Mouse (Mus musculus) T-helper 2 cell (primary cell): ENCODE measurements around the gene Dab2.

ENCODE experiments used
- in situ Hi-C: fragments of 300-600 bp; cut with MboI, MseI; formaldehyde crosslinking; loops from one replicate; pipeline ENCODE4 v1.15.1; 2025; ENCODE audit warnings: high pct_unique_total_duplicates

The Dab2 gene

GRCm38 (mm10) chr15:6390657-6391056 is 91.1 kb downstream of the Dab2 start:
- in situ Hi-C loops: no loop called here

DNA sequence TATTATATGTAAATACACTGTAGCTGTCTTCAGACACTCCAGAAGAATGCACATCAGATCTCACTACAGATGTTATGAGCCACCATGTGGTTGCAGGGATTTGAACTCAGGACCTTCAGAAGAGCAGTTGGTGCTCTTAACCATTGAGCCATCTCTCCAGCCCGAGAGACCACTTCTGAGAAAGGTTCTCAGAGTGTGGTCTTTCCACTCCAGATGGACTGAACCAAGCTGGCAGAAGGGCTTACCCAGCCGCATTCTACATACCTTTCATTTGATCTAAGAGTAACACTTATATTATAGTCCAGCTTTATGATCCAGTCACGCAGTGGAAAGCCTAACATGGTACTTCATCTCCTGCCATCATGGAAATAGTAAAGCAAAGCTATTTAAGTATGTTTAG is 92.3 kb downstream of the Dab2 start:
- in situ Hi-C loops: no loop called here

DNA sequence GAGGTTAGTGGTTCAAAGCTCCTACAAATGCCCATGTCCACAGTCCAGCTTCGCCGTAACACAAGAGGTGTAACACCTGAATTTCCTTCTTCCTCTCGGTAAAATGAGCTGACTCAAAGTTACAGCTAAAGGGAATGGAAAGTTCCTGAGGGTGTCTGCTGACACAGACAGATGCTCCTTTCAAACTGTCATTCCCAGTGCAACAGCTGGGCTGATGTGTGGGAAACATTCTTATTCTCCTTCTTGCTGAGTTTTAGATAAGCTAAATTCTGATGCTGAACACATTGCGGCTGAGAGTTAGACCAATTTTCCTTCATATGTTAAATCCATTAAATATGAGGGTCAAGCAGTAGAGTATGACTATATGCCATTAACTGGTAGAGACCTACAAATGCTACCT is 94.0 kb downstream of the Dab2 start:
- in situ Hi-C loops: no loop called here

- in situ Hi-C loops: no loop called here
Observed at GRCm38 (mm10) chr15:6398211-6398610, 98.6 kb downstream of the Dab2 start.

DNA sequence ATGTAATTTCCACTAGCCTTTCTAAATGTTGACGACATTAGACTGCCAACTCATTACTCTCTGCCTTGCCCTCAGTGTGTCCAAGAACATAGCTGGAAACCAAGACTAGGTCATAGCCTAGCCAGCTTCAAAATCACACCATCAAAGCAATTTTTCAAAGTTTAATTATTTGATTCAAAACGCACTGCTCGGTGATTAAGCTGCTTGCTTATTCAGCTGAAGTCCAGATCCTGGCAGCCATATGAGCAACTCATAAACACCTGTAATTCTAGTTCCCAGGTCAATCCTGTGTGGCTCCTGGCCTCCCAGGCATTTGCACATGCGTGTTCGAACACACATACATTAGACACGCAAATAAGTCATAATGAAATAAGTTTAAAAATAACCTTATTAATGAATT is 99.3 kb downstream of the Dab2 start:
- in situ Hi-C loops: no loop called here

DNA sequence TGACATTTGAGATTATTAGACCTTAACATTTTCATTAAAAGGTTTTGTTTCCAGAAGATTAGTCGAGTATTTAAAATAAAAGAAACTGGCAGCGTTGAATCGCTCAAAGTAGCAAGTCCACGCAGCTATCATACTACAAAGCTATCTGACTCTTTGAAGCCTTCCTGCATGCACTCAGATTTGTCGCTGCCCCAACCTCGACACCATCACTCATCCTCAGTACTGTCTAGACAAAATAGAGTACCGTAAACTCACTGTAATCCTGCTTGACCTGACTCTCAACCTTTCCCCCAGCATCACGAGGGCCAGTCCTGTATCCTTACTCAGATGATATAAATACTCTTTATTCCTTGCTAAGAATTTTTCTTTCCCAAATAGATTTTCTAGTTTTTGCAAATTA is 100.5 kb downstream of the Dab2 start:
- in situ Hi-C loops: no loop called here

GRCm38 (mm10) chr15:6402433-6402832 is 102.8 kb downstream of the Dab2 start:
- in situ Hi-C loops: no loop called here

DNA sequence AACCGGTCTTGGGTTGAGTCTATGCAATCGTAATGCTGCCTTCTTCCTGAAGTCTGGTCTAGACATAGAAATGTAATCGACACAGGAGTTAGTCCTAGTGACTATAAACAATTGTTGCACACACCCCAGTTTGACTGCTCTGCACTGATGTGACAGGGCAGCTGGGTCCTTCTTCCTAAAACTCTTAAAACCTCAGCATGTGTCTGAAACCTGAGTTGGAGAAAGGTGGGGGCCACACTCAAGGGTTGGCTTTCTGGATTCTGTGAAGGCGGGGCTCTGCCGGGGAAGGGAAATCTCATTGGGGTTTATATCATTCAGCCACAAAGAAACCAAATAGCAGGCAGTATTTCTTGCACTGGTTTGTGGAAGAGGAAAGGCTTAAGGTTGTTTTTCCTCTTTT is 104.6 kb downstream of the Dab2 start:
- in situ Hi-C loops: no loop called here

GRCm38 (mm10) chr15:6406771-6407170 is 107.2 kb downstream of the Dab2 start:
- in situ Hi-C loops: no loop called here

GRCm38 (mm10) chr15:6409031-6409430 is 109.4 kb downstream of the Dab2 start:
- in situ Hi-C loops: no loop called here

GRCm38 (mm10) chr15:6410161-6410560 is 110.6 kb downstream of the Dab2 start:
- in situ Hi-C loops: no loop called here

DNA sequence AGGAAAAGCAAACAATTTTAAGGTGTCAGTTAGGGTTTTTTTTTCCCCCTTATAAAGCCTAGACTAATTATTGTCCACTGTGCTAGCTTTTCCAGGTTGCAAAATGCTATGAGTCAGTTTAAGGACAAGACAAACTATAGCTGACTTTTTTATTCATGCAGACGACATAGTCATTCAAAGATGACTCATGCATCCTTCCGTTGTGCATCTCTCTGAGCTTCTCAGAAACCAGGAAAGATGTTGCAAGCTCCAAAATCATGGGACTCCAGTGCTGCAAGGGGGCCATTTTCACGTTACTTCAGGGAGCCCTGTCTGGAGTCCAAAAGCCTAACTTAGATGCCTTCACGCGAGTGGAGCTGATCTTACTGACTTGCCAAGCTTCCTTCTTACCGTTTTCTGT is 111.7 kb downstream of the Dab2 start:
- in situ Hi-C loops: no loop called here

- in situ Hi-C loops: no loop called here
Observed at GRCm38 (mm10) chr15:6415317-6415716, 115.7 kb downstream of the Dab2 start.

DNA sequence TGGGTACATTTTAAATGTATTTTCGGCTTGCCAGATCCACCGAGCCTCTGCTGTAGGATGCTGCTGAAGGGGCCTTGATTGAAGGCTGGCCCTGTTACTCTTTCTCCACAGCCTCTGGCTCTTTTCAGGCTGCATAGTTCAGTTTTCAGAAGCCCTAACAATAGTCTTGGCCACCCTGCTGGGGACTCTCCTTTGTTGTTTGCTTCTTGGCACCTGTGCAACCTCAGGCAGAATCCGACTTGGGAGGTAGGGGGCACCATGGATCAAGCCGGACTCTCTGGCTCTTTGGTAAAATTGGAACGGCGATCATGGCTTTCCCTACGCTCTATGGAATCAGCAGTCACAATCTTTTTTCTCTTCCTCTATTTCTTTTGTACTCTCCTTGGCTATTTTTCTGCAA is 132.2 kb downstream of the Dab2 start:
- in situ Hi-C loops: loop anchor here (25.0 kb wide), 1 partner anchor 194 kb away; no protein-coding TSS in a partner anchor

DNA sequence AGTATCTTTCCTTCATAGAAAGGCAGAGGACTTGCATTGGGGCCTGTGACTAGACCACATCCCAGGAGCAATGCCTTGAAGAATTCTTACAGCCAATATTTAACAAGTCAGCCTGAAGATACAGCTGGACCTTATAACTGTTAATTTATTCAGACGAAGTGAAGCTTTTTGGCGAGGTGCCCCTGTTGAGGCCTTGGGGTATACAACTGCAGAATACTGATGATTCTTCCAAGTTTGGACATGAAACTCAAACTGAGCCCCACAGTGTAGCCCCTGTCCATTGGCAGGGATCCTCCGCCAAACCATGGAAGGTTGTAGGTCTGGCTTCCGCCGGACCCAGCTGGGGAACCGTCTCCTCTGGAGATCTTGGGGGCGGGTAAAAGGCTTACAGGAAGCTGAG is 132.8 kb downstream of the Dab2 start:
- in situ Hi-C loops: loop anchor here (25.0 kb wide), 1 partner anchor 195 kb away; no protein-coding TSS in a partner anchor

DNA sequence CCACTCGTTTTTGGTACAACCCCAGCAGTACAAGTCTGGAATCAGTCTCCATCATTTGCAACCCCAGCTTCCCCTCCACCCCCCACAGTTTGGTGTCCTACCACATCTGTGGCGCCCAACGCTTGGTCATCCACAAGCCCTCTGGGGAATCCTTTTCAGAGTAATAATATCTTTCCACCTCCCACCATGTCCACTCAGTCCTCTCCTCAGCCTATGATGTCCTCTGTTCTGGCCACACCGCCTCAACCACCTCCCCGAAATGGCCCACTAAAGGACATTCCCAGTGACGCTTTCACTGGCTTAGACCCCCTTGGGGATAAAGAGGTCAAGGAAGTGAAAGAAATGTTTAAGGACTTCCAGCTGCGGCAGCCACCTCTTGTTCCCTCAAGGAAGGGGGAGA is 135.7 kb downstream of the Dab2 start:
- in situ Hi-C loops: loop anchor here (25.0 kb wide), 1 partner anchor 198 kb away; no protein-coding TSS in a partner anchor

- in situ Hi-C loops: loop anchor here (25.0 kb wide), 1 partner anchor 198 kb away; no protein-coding TSS in a partner anchor
Observed at GRCm38 (mm10) chr15:6435773-6436172, 136.2 kb downstream of the Dab2 start.

GRCm38 (mm10) chr15:6438685-6439084 is 139.1 kb downstream of the Dab2 start:
- in situ Hi-C loops: loop anchor here (25.0 kb wide), 1 partner anchor 201 kb away; no protein-coding TSS in a partner anchor

DNA sequence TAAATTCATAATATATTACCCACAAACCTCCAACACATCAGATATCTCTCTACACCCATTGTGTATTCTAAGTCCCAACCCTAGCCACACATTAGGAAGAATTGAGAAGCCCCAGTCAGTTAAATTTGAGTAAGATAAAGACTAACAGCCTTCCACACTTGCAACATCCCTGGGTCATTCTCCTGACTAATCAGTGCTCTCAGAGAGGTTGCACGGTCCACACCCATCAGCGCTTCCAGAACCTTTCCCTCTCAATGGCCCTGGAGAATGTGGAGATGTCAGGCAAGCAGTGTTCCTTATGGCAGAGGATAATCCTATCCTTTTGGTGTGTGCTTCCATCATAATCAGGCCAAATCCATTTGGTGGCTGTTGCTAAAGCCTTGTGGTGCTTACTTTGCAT is 144.9 kb downstream of the Dab2 start:
- in situ Hi-C loops: loop anchor here (25.0 kb wide), 1 partner anchor 207 kb away; no protein-coding TSS in a partner anchor

- in situ Hi-C loops: loop anchor here (25.0 kb wide), 1 partner anchor 208 kb away; no protein-coding TSS in a partner anchor
Observed at GRCm38 (mm10) chr15:6445135-6445534, 145.5 kb downstream of the Dab2 start, which contains the start of gene C9. Gene C9 (plus strand): TSS chr15:6445327.

DNA sequence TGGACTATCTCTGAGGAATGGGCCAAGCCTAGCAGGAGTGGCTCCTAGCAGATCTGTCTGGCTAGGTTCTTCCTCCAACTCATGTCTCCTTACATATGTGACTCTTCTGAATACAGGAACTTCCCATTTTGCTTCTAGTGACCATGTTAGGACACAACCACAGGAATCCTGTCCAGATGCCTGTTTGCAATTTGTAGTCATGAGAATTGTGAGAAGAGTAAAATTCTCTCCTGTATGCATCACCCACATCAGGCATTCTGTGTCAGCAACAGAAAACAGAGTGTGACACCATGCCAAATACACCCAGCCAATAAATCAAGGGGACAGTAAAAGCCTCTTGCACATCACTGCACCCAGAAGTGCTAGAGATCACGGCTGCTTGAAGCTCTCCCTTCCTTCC is 146.6 kb downstream of the Dab2 start:
- in situ Hi-C loops: loop anchor here (25.0 kb wide), 1 partner anchor 209 kb away; no protein-coding TSS in a partner anchor

DNA sequence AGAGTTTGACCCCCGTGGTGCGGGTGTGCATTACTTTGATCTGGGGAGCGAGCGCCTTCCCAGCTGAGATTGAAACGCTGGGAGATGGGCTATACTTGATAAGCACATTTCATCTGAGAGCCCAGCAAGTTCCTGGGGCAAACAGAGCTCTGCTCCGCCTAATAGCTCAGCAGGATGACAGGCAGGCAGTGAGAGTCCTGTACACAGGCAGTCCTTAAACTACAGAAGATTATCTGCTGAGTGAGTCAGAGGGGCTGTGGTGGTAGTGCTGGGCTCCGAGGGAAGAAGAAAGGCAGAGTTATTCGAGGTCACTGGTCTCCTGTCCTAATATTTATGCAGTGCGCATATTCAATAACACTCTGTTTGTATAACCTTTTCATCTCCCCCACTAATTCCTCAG is 149.3 kb downstream of the Dab2 start:
- in situ Hi-C loops: loop anchor here (25.0 kb wide), 1 partner anchor 212 kb away; no protein-coding TSS in a partner anchor

DNA sequence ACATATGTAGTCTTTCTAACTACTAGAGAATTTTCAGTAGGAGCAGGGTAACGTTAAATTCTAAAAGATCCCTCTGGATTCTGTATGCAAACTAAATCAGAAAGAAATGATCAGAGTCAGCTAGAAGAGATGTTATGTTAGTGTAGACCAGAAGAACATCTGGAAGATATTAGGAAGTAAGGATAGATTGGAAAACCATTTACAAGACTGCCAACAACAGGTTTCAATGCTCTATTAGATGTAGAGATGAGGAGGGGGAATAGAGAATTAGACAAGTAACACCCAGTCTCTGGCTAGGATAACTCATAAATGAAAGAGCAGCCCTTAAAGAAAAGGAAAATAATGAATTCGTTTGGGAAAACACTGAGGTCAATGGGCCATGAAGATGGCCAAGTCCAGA is 154.9 kb downstream of the Dab2 start:
- in situ Hi-C loops: no loop called here

- in situ Hi-C loops: no loop called here
Observed at GRCm38 (mm10) chr15:6461381-6461780, 161.8 kb downstream of the Dab2 start.
